In the genomic region with DNA sequence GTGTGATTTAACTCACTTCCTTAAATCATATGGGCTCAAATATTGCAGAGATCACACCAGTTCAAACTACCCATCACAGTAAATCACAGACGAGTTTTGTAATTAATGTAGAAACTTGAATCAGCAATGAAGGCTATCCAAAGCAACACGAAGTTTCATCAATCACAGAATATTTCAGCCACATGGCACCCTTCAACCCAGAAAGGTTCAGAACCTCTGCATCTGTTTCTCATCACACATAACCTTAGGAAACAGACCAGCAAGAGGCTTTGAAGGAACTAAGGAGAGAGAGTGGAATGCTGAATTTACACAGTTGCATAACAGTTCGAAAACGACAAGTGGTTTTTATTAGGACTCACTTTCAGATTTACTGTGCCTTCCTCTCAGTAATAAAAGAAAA, we compare ENCODE assay signal across 17 mouse cellular contexts.
A peak's percentile ranks its signal among the peaks of the same experiment; 100 is the strongest.
DNase-seq lines count a peak whose midpoint lies in the region.
"Had no signal": no experiment of that assay in that cellular context is flagged by ENCODE, and none has a peak within 500 bp of the region (broad histone marks: within the 10 kb centered on the region; RNA-seq: fewer than 3 reads in every experiment).

No protein-coding gene starts in this region.

- DNase-seq in kidney, postnatal 14 days: peak; percentile 9
- no peak for DNase-seq in kidney, adult 11 months
- DNase-seq in embryo, embryonic 11.5 days (ENCODE audit: low read depth, low spot score): peak; percentile 48
- DNase-seq in forelimb bud, embryonic 11.5 days (ENCODE audit: low read depth, low spot score): peak; percentile 86
- peak; percentile 74 for DNase-seq in mesoderm, embryonic 11.5 days (ENCODE audit: low read depth, low spot score)
- no peak for DNase-seq in layer of hippocampus, postnatal 25 days (ENCODE audit: extremely low spot score in 1 of 2, low spot score in 1 of 2)
- DNase-seq in adrenal gland, postnatal 10 days: no peak
- DNase-seq: adrenal gland, adult 8-10 months; cerebellum, adult 2 months; cerebellum, postnatal 25 days; gastrocnemius, postnatal 10 days; heart, adult 11 months; layer of hippocampus, postnatal 36 days; lung, embryonic 14.5 days; lung, postnatal 4 days; thymus, adult 2 months; thymus, postnatal 4 days had no signal

Comparison
In these comparisons a context has a peak if more than half of its experiments do, and no peak if none do; other contexts are left out.
1. DNase-seq: peak in kidney, postnatal 14 days (single experiment), embryo, embryonic 11.5 days (single experiment), forelimb bud, embryonic 11.5 days (single experiment) and mesoderm, embryonic 11.5 days (single experiment); none in kidney, adult 11 months (single experiment), layer of hippocampus, postnatal 25 days (0 of 2) and adrenal gland, postnatal 10 days (single experiment).